In the genomic region with DNA sequence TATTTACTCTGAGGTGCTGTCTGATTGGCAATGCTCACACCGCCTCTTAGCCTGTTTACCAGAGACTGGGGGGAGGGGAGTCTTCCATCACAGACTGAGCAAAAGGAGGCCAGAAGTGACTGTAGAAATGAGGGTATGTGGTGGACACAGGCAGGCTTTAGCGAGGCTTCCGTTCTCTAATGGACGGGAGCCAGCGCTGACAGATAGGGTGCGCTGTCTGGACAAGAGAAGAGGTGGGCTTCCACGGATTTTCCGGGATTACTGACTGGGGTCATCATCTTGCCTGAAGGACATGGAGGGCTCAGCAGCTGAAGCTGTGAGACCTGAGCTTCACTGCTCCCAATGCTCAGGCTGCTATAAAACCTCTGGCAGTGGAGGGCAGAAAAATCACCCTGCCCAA, we compare ENCODE assay signal across 16 mouse cellular contexts. TPM values are rescaled to one million over a fixed set of nuclear protein-coding genes. Genes with fewer than 3 reads are reported as not detected.
DNase-seq lines count a peak whose midpoint lies in the region.
"Had no signal": no experiment of that assay in that cellular context is flagged by ENCODE, and none has a peak within 500 bp of the region (broad histone marks: within the 10 kb centered on the region; RNA-seq: fewer than 3 reads in every experiment).

No protein-coding gene starts in this region.

- H3K36me3 ChIP-seq in heart, embryonic 10.5 days: no peaks in the 10 kb centered on the region
- H3K36me3 ChIP-seq: intestine, embryonic 15.5 days; lung, embryonic 15.5 days had no signal

- H3K4me1 ChIP-seq in heart, embryonic 10.5 days: peaks cover 54% of the 10 kb centered on the region

- H3K27me3 ChIP-seq in heart, embryonic 10.5 days (ENCODE audit: insufficient read depth, poor library complexity, severe bottlenecking): no peaks in the 10 kb centered on the region
- H3K27me3 ChIP-seq: intestine, embryonic 15.5 days; lung, embryonic 15.5 days had no signal

- DNase-seq in heart, embryonic 10.5 days (ENCODE audit: low spot score): no peak
- DNase-seq in heart, adult 9 months (ENCODE audit: low spot score in 2 of 2): no peak
- peak; percentile 22 for DNase-seq in lung, postnatal 10 days
- DNase-seq in lung, adult 18-20 months: no peak
- DNase-seq in embryo, embryonic 10.5 days (ENCODE audit: low spot score): peak; percentile 36
- DNase-seq in retina, postnatal 1 day: peak; percentile 57
- no peak for DNase-seq in frontal cortex, postnatal 25 days (ENCODE audit: low spot score in 2 of 2)
- no peak for DNase-seq in thymus, postnatal 36 days
- DNase-seq: adrenal gland, adult 8-10 months; cerebellum, adult 8-10 months had no signal

- WGBS in heart, embryonic 10.5 days: 41% methylated on average over 8 of the region's 8 CpGs

- H3K9me3 ChIP-seq in heart, embryonic 10.5 days: no peaks in the 10 kb centered on the region
- H3K9me3 ChIP-seq: intestine, embryonic 15.5 days; lung, embryonic 15.5 days had no signal

- H3K4me3 ChIP-seq in heart, embryonic 10.5 days: no peak overlapping the region
- H3K4me3 ChIP-seq: intestine, embryonic 15.5 days; layer of hippocampus, adult 2 months; lung, embryonic 15.5 days had no signal

- peak overlapping the region; percentile 80 for H3K27ac ChIP-seq in heart, embryonic 10.5 days
- H3K27ac ChIP-seq: intestine, embryonic 15.5 days; layer of hippocampus, adult 2 months; lung, embryonic 15.5 days had no signal

RNA-seq across cellular contexts. Expression of a gene that starts 0.7 kb away (rescaled TPM):
- 8.1 and 18.4 TPM in 2 replicates for polyA plus RNA-seq in heart, embryonic 10.5 days (2016; fragmentation: Nextera tagmentation; extraction: Ambion mirVana)

RNA-seq across cellular contexts. Expression of a gene that starts 7.0 kb away (rescaled TPM):
- polyA plus RNA-seq in heart, embryonic 10.5 days (2016; fragmentation: Nextera tagmentation; extraction: Ambion mirVana): 3.8 and 4.2 TPM in 2 replicates
- polyA plus RNA-seq: C2C12 had no signal

RNA-seq across cellular contexts. Expression of a gene that starts 14.4 kb away (rescaled TPM):
- polyA plus RNA-seq in heart, embryonic 10.5 days (2016; fragmentation: Nextera tagmentation; extraction: Ambion mirVana): 0.06 TPM in 2 replicates
- polyA plus RNA-seq: embryonic facial prominence, embryonic 11.5 days; kidney, embryonic 16.5 days had no signal

RNA-seq across cellular contexts. Expression of a gene that starts 19.3 kb away (rescaled TPM):
- polyA plus RNA-seq in heart, embryonic 10.5 days (2016; fragmentation: Nextera tagmentation; extraction: Ambion mirVana): not detected in 2 replicates
- polyA plus RNA-seq: C2C12; embryonic facial prominence, embryonic 11.5 days; intestine, embryonic 15.5 days; lung, embryonic 15.5 days had no signal

RNA-seq across cellular contexts. Expression of a gene that starts 36.7 kb away (rescaled TPM):
- 1.5 and 1.7 TPM in 2 replicates for polyA plus RNA-seq in heart, embryonic 10.5 days (2016; fragmentation: Nextera tagmentation; extraction: Ambion mirVana)

Comparison
In these comparisons a context has a peak if more than half of its experiments do, and no peak if none do; other contexts are left out.
1. DNase-seq: peak in lung, postnatal 10 days (single experiment), embryo, embryonic 10.5 days (single experiment) and retina, postnatal 1 day (single experiment); none in heart, embryonic 10.5 days (single experiment), heart, adult 9 months (0 of 2), lung, adult 18-20 months (0 of 2), frontal cortex, postnatal 25 days (0 of 2) and thymus, postnatal 36 days (0 of 2).